Mouse (Mus musculus): ENCODE measurements at regions not wholly inside any gene's neighbourhood (a gene's known extent, or its start where the extent isn't known, plus 50 kb on each side); places are given as distances from the start of the nearest gene placed in this dataset.

DNA sequence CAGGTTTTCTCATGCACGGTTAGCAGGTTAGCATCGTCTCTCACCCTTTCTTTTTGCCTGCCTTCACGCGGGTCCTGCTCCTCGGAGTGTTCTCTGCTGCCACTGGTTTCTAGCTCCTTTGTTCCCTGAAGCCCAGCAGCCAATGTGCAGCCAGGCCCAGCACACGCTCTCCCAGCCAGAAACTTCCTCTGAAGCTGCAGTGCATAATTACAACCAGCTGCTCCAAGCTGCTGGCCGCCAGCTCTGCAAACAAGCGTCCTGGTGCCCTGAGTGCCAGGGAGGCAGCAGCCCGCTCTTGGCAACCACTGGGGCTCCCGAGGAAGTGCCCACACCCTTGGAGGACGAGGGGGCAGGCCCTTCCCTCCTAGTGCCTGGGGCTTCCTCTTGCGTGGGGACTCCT, 74.8 kb upstream of the Maml3 start:
- Histone ChIP-seq H3K4me2 (ENCODE audit: low read depth, low read length) (no peak overlapping the region), H3K27me3 (ENCODE audit: control insufficient read depth, insufficient read depth, low read depth, low read length) (no peaks in the 10 kb centered on the region)

DNA sequence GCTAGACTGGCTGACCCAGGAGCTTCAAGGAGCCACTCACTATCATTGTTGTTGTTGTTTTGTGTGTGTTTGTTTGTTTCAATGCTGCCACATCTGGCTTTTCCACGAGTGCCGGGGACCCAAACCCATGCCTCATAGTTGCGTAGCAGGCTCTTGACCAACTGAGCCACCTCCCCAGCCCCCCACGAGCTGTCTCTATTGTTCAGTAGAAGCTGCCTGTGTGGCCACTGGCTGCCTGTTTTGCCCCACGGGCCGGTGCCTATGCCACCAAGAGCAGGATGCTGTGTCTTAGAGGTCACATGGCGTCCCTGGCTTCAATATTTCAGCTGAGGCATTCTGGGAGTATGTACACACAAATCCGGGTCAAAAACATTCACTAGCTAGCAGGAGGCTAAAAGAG, 75.4 kb upstream of the Maml3 start:
- H3K27ac ChIP-seq (ENCODE audit: low read length), result no peak overlapping the region
- no peaks in the 10 kb centered on the region for H3K27me3 ChIP-seq (ENCODE audit: control insufficient read depth, insufficient read depth, low read depth, low read length)
- H3K4me1 ChIP-seq (ENCODE audit: control insufficient read depth, low read depth, low read length), result no peaks in the 10 kb centered on the region; the same call in 1 of the 2 replicates
- H3K4me3 ChIP-seq (ENCODE audit: low read depth, low read length), result no peak overlapping the region
- ATAC-seq (ENCODE audit: low read depth), result no peak
- no peak overlapping the region for H3K4me2 ChIP-seq (ENCODE audit: low read depth, low read length)
- H3K9ac ChIP-seq (ENCODE audit: low read depth, low read length), result no peak overlapping the region
- H3K36me3 ChIP-seq (ENCODE audit: control insufficient read depth, insufficient read depth), result no peaks in the 10 kb centered on the region
- 54% methylated on average over 8 of the region's 8 CpGs for WGBS (ENCODE audit: insufficient replicate concordance)
- H3K9me3 ChIP-seq (replicated peaks; ENCODE audit: control insufficient read depth, low read length), result no peaks in the 10 kb centered on the region

More for the DNA sequence above, 74.8 kb upstream of the Maml3 start:
- WGBS (ENCODE audit: insufficient replicate concordance), result 12% methylated on average over 12 of the region's 12 CpGs
- H3K9ac ChIP-seq (ENCODE audit: low read depth, low read length), result no peak overlapping the region
- H3K4me1 ChIP-seq (ENCODE audit: control insufficient read depth, low read depth, low read length), result no peaks in the 10 kb centered on the region; the same call in 1 of the 2 replicates
- H3K36me3 ChIP-seq (ENCODE audit: control insufficient read depth, insufficient read depth), result no peaks in the 10 kb centered on the region
- no peaks in the 10 kb centered on the region for H3K9me3 ChIP-seq (replicated peaks; ENCODE audit: control insufficient read depth, low read length)
- no peak overlapping the region for H3K27ac ChIP-seq (ENCODE audit: low read length)
- no peak overlapping the region for H3K4me3 ChIP-seq (ENCODE audit: low read depth, low read length)
- ATAC-seq (ENCODE audit: low read depth), result no peak

DNA sequence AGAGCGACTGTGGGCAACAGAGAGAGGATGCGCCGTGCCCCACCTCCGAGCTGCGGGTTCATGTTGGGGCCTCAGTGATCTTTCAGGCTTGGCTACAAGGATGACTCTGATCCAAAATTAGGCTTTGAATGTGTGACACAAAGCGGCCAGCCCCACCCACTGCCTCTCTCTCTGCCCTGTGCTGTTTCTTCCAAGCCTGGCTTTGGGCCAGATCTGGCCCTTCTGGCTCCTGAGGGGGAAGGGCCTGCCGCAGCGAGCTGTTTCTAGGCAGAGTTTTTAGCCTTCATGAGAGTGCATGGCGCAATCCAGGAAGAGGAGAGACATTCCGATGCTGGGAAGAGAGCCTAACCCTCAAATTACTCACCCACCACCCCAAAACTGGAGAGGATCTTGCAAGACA, 75.9 kb upstream of the Maml3 start:
- H3K36me3 ChIP-seq (ENCODE audit: control insufficient read depth, insufficient read depth), result no peaks in the 10 kb centered on the region
- no peaks in the 10 kb centered on the region for H3K27me3 ChIP-seq (ENCODE audit: control insufficient read depth, insufficient read depth, low read depth, low read length)
- 0 out of 2 replicates have a peak, but pooled peaks have one; percentile 43 for ATAC-seq (ENCODE audit: low read depth)
- no peak overlapping the region for H3K4me2 ChIP-seq (ENCODE audit: low read depth, low read length)
- no peaks in the 10 kb centered on the region; the same call in 1 of the 2 replicates for H3K4me1 ChIP-seq (ENCODE audit: control insufficient read depth, low read depth, low read length)
- no peak overlapping the region for H3K4me3 ChIP-seq (ENCODE audit: low read depth, low read length)
- H3K9me3 ChIP-seq (replicated peaks; ENCODE audit: control insufficient read depth, low read length), result no peaks in the 10 kb centered on the region
- H3K27ac ChIP-seq (ENCODE audit: low read length), result no peak overlapping the region
- H3K9ac ChIP-seq (ENCODE audit: low read depth, low read length), result no peak overlapping the region
- 44% methylated on average over 10 of the region's 10 CpGs for WGBS (ENCODE audit: insufficient replicate concordance)

GRCm38 (mm10) chr3:52181326-52182101, 76.6 kb upstream of the Maml3 start:
- no peak overlapping the region for H3K4me3 ChIP-seq (ENCODE audit: low read depth, low read length)
- H3K36me3 ChIP-seq (ENCODE audit: control insufficient read depth, insufficient read depth), result no peaks in the 10 kb centered on the region
- no peak overlapping the region for H3K4me2 ChIP-seq (ENCODE audit: low read depth, low read length)
- H3K9ac ChIP-seq (ENCODE audit: low read depth, low read length), result no peak overlapping the region
- no peaks in the 10 kb centered on the region; the same call in 1 of the 2 replicates for H3K4me1 ChIP-seq (ENCODE audit: control insufficient read depth, low read depth, low read length)
- no peaks in the 10 kb centered on the region for H3K27me3 ChIP-seq (ENCODE audit: control insufficient read depth, insufficient read depth, low read depth, low read length)
- no peak overlapping the region for H3K27ac ChIP-seq (ENCODE audit: low read length)
- ATAC-seq (ENCODE audit: low read depth), result no peak
- H3K9me3 ChIP-seq (replicated peaks; ENCODE audit: control insufficient read depth, low read length), result no peaks in the 10 kb centered on the region
- 56% methylated on average over 9 of the region's 9 CpGs for WGBS (ENCODE audit: insufficient replicate concordance)

DNA sequence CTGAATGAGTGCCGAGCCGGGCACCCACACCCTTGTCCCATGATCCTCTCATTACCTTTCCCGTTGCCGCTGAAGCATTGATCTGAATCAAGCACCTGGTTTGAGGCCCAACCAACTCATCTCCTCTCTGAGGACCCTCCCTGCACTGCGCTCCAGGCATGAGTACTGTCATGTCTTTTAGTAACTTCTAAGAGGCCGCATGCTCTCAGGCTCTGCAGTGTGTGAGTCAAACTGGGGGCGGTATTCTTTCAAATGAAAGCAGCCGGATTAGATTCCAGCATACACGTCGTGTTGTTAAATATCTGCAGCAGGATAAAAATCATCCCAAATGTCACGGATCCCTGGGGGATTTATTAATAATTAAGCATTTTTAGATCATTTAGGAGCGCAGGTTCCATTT, 79.4 kb upstream of the Maml3 start:
- no peak overlapping the region for H3K9ac ChIP-seq (ENCODE audit: low read depth, low read length)
- no peaks in the 10 kb centered on the region for H3K9me3 ChIP-seq (replicated peaks; ENCODE audit: control insufficient read depth, low read length)
- H3K27me3 ChIP-seq (ENCODE audit: control insufficient read depth, insufficient read depth, low read depth, low read length), result no peaks in the 10 kb centered on the region
- WGBS (ENCODE audit: insufficient replicate concordance), result 82% methylated on average over 12 of the region's 12 CpGs
- H3K4me1 ChIP-seq (ENCODE audit: control insufficient read depth, low read depth, low read length), result no peaks in the 10 kb centered on the region; the same call in 1 of the 2 replicates
- no peak overlapping the region for H3K27ac ChIP-seq (ENCODE audit: low read length)
- ATAC-seq (ENCODE audit: low read depth), result no peak
- no peaks in the 10 kb centered on the region for H3K36me3 ChIP-seq (ENCODE audit: control insufficient read depth, insufficient read depth)
- H3K4me2 ChIP-seq (ENCODE audit: low read depth, low read length), result no peak overlapping the region
- H3K4me3 ChIP-seq (ENCODE audit: low read depth, low read length), result no peak overlapping the region

- no peaks in the 10 kb centered on the region for H3K9me3 ChIP-seq (replicated peaks; ENCODE audit: control insufficient read depth, low read length)
- no peak overlapping the region for H3K9ac ChIP-seq (ENCODE audit: low read depth, low read length)
- no peak overlapping the region for H3K4me3 ChIP-seq (ENCODE audit: low read depth, low read length)
- no peaks in the 10 kb centered on the region for H3K36me3 ChIP-seq (ENCODE audit: control insufficient read depth, insufficient read depth)
- no peak overlapping the region for H3K4me2 ChIP-seq (ENCODE audit: low read depth, low read length)
- 38% methylated on average over 2 of the region's 2 CpGs for WGBS (ENCODE audit: insufficient replicate concordance)
- no peaks in the 10 kb centered on the region; the same call in 1 of the 2 replicates for H3K4me1 ChIP-seq (ENCODE audit: control insufficient read depth, low read depth, low read length)
- no peak for ATAC-seq (ENCODE audit: low read depth)
- H3K27ac ChIP-seq (ENCODE audit: low read length), result no peak overlapping the region
- no peaks in the 10 kb centered on the region for H3K27me3 ChIP-seq (ENCODE audit: control insufficient read depth, insufficient read depth, low read depth, low read length)
Observed at GRCm38 (mm10) chr3:52185351-52185750, 80.5 kb upstream of the Maml3 start.

GRCm38 (mm10) chr3:52187401-52187801, 80.7 kb upstream of the Foxo1 start:
- H3K27ac ChIP-seq (ENCODE audit: low read length), result no peak overlapping the region
- no peak overlapping the region for H3K4me2 ChIP-seq (ENCODE audit: low read depth, low read length)
- no peak for ATAC-seq (ENCODE audit: low read depth)
- WGBS (ENCODE audit: insufficient replicate concordance), result 75% methylated on average over 4 of the region's 4 CpGs
- H3K27me3 ChIP-seq (ENCODE audit: control insufficient read depth, insufficient read depth, low read depth, low read length), result no peaks in the 10 kb centered on the region
- H3K4me3 ChIP-seq (ENCODE audit: low read depth, low read length), result no peak overlapping the region
- H3K9me3 ChIP-seq (replicated peaks; ENCODE audit: control insufficient read depth, low read length), result no peaks in the 10 kb centered on the region
- no peaks in the 10 kb centered on the region for H3K4me1 ChIP-seq (ENCODE audit: control insufficient read depth, low read depth, low read length)
- no peaks in the 10 kb centered on the region for H3K36me3 ChIP-seq (ENCODE audit: control insufficient read depth, insufficient read depth)
- no peak overlapping the region for H3K9ac ChIP-seq (ENCODE audit: low read depth, low read length)

- ATAC-seq (ENCODE audit: low read depth), result no peak
- H3K4me2 ChIP-seq (ENCODE audit: low read depth, low read length), result no peak overlapping the region
- H3K9ac ChIP-seq (ENCODE audit: low read depth, low read length), result no peak overlapping the region
- H3K27ac ChIP-seq (ENCODE audit: low read length), result no peak overlapping the region
- H3K27me3 ChIP-seq (ENCODE audit: control insufficient read depth, insufficient read depth, low read depth, low read length), result no peaks in the 10 kb centered on the region
- 54% methylated on average over 6 of the region's 6 CpGs for WGBS (ENCODE audit: insufficient replicate concordance)
- no peaks in the 10 kb centered on the region for H3K36me3 ChIP-seq (ENCODE audit: control insufficient read depth, insufficient read depth)
- H3K4me1 ChIP-seq (ENCODE audit: control insufficient read depth, low read depth, low read length), result no peaks in the 10 kb centered on the region
- H3K9me3 ChIP-seq (replicated peaks; ENCODE audit: control insufficient read depth, low read length), result no peaks in the 10 kb centered on the region
- no peak overlapping the region for H3K4me3 ChIP-seq (ENCODE audit: low read depth, low read length)
Observed at GRCm38 (mm10) chr3:52188303-52188702, 79.8 kb upstream of the Foxo1 start.

DNA sequence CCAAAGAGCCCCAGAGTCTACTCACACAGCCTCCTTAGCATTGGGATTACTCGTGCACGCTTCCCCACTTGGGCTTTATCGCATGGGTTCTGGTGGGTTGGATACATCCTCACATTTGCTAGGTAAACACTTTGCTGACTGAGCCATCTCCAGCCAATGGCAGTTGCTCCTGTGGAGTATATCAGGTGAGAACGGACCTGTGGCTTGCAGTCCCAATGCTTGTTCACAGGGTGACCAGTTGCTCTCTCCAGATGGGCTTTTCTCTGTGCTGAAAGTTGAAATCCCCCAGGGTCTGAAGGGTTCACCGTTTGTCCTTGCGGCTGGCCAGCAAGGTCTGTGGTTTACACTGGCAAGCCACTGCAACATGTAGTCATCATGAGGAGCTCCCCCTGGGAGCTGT, 79.1 kb upstream of the Foxo1 start:
- Histone ChIP-seq H3K36me3 (ENCODE audit: control insufficient read depth, insufficient read depth) (no peaks in the 10 kb centered on the region), H3K9me3 (replicated peaks; ENCODE audit: control insufficient read depth, low read length) (no peaks in the 10 kb centered on the region), H3K27me3 (ENCODE audit: control insufficient read depth, insufficient read depth, low read depth, low read length) (no peaks in the 10 kb centered on the region), H3K4me1 (ENCODE audit: control insufficient read depth, low read depth, low read length) (no peaks in the 10 kb centered on the region), H3K4me3 (ENCODE audit: low read depth, low read length) (no peak overlapping the region), H3K4me2 (ENCODE audit: low read depth, low read length) (no peak overlapping the region), H3K27ac (ENCODE audit: low read length) (no peak overlapping the region), H3K9ac (ENCODE audit: low read depth, low read length) (no peak overlapping the region)
- 75% methylated on average over 6 of the region's 6 CpGs for WGBS (ENCODE audit: insufficient replicate concordance)
- ATAC-seq (ENCODE audit: low read depth), result no peak

Measured in liver, embryonic 16.5 days (tissue).